Mouse (Mus musculus) megakaryocyte, embryonic 14.5 days (primary cell): Measurements from ENCODE around the gene Olfr692.

Source experiments
- FLI1 ChIP-seq: IDR thresholded peaks from 2 replicates; pipeline ENCODE4 v1.6.1; 2012; ENCODE audit warnings: low read length, inconsistent platforms, mixed read lengths
- GATA1 ChIP-seq: IDR thresholded peaks from 3 replicates; pipeline ENCODE4 v1.6.1; 2012; ENCODE audit warnings: mixed read lengths, low read length, inconsistent platforms, borderline replicate concordance

DNA sequence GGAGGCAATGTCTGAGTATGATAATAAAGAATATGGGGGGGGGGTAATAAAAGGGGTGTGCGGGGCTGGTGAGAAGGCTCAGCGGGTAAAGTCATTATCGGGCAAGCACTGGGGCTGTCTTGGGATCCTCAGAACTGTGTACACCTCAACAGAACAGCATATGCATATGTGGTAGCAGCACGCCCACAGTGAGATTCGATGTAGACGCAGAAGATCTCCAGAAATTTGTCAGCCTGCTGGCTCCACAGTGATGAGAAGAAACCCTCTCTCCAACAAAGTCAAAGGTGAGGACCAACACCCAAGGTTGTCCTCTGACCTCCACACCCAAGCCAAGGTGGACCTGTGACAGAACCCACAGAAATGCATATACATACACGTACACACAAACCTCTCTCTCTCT is 48.5 kb downstream of the Olfr692 start:
- TF ChIP-seq GATA1: no peak
- TF ChIP-seq FLI1: no peak
